Comparison of ENCODE assay signal across 8 mouse cellular contexts in the genomic region with DNA sequence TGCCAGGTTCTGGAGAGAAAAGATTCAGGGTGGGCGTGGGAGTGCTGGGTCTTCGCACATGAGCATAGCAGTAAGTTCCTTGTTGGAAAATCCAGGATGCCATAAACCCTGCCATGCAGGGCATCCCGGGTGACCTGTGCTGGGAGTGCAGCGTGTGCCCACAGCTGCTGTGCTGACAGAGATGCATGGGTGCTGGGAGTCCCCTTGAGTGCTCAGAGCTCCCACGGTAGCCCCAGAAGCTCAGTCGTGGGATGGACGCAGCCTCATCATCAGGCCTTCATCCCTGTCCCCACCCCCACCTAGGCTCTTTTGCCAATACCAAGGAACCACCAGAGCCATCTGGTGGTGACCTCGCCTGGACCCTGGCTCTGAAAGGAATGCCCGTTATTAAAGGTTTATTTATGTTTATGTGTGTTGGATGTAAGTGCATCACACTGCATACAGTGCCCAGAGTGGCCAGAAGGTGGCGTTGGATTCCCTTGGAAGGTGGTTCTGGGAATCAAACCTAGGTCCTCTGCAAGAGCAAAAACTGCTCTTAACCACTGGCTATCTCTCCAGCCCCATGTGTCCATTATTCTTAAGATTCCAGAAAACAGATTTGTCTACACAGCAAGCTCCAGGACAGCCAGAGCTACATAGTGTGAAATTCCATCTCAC. TPM values are rescaled to one million over a fixed set of nuclear protein-coding genes. Genes with fewer than 3 reads are reported as not detected.
DNase-seq lines count a peak whose midpoint lies in the region; ATAC-seq and TF ChIP-seq lines count a peak whose summit lies in the region.

No protein-coding gene starts in this region.

- H3K27me3 ChIP-seq in forebrain, postnatal 0 days (ENCODE audit: insufficient read depth, low read length): no peaks in the 10 kb centered on the region; the same call in 1 of the 2 replicates
- H3K27me3 ChIP-seq in forebrain, embryonic 13.5 days: peaks cover 24% of the 10 kb centered on the region
- no peaks in the 10 kb centered on the region for H3K27me3 ChIP-seq in liver, embryonic 14.5 days (ENCODE audit: control insufficient read depth, insufficient read depth, low read length)
- no peaks in the 10 kb centered on the region for H3K27me3 ChIP-seq in forebrain, embryonic 14.5 days (replicated peaks; ENCODE audit: control insufficient read depth, insufficient read depth, low read length)

- peak; percentile 53 for TF ChIP-seq CTCF in forebrain, postnatal 0 days (IDR thresholded peaks at IDR 0.05; ENCODE audit: low read depth)
- peak; percentile 69 for TF ChIP-seq CTCF in liver, embryonic 14.5 days (IDR thresholded peaks at IDR 0.05; ENCODE audit: low read depth)

- no peaks in the 10 kb centered on the region for H3K9me3 ChIP-seq in forebrain, postnatal 0 days (ENCODE audit: low read length)
- H3K9me3 ChIP-seq in forebrain, embryonic 13.5 days (replicated peaks): no peaks in the 10 kb centered on the region
- H3K9me3 ChIP-seq in liver, embryonic 14.5 days (ENCODE audit: control insufficient read depth, low read length): no peaks in the 10 kb centered on the region
- H3K9me3 ChIP-seq in forebrain, embryonic 14.5 days (replicated peaks; ENCODE audit: control insufficient read depth, low read length): no peaks in the 10 kb centered on the region

- no peak overlapping the region for H3K9ac ChIP-seq in forebrain, postnatal 0 days
- no peak overlapping the region for H3K9ac ChIP-seq in forebrain, embryonic 13.5 days
- no peak overlapping the region for H3K9ac ChIP-seq in liver, embryonic 14.5 days (replicated peaks)
- H3K9ac ChIP-seq in forebrain, embryonic 14.5 days (ENCODE audit: low read length): no peak overlapping the region

- H3K36me3 ChIP-seq in forebrain, postnatal 0 days (ENCODE audit: insufficient read depth): peaks cover 43% of the 10 kb centered on the region
- peaks cover 29% of the 10 kb centered on the region for H3K36me3 ChIP-seq in forebrain, embryonic 13.5 days (ENCODE audit: poor library complexity, severe bottlenecking)
- H3K36me3 ChIP-seq in liver, embryonic 14.5 days (replicated peaks; ENCODE audit: control insufficient read depth, insufficient read depth, low read depth): no peaks in the 10 kb centered on the region
- peaks cover 49% of the 10 kb centered on the region for H3K36me3 ChIP-seq in forebrain, embryonic 14.5 days (ENCODE audit: control insufficient read depth, insufficient read depth, low read length)

- no peak overlapping the region for H3K4me2 ChIP-seq in forebrain, postnatal 0 days (ENCODE audit: low read depth)
- no peak overlapping the region for H3K4me2 ChIP-seq in forebrain, embryonic 13.5 days
- H3K4me2 ChIP-seq in liver, embryonic 14.5 days (ENCODE audit: low read depth): no peak overlapping the region
- no peak overlapping the region for H3K4me2 ChIP-seq in forebrain, embryonic 14.5 days (ENCODE audit: low read length)

- no peaks in the 10 kb centered on the region; the same call in 1 of the 2 replicates for H3K4me1 ChIP-seq in forebrain, postnatal 0 days (ENCODE audit: insufficient read depth)
- peaks cover 15% of the 10 kb centered on the region for H3K4me1 ChIP-seq in forebrain, embryonic 13.5 days
- H3K4me1 ChIP-seq in liver, embryonic 14.5 days (replicated peaks; ENCODE audit: control insufficient read depth in 2 of 2, insufficient read depth in 2 of 2, low read length in 1 of 2): peaks cover 7 to 11% of the 10 kb centered on the region in 2 experiments
- no peaks in the 10 kb centered on the region; the same call in 1 of the 2 replicates for H3K4me1 ChIP-seq in forebrain, embryonic 14.5 days (ENCODE audit: control insufficient read depth, insufficient read depth, low read length)

- peak; percentile 11 for DNase-seq in forebrain, postnatal 0 days
- peak; percentile 32 for DNase-seq in CD4-positive helper T cell, adult 2 months (ENCODE audit: low read depth, low spot score)
- DNase-seq in cerebellum, postnatal 14 days: peak; percentile 72 to 81
- DNase-seq in liver, embryonic 14.5 days (ENCODE audit: low read depth in 3 of 3, low spot score in 3 of 3): no peak
- peak; percentile 62 to 64 for DNase-seq in thymus, postnatal 36 days
- DNase-seq in forebrain, embryonic 14.5 days (ENCODE audit: low spot score): no peak
- no peak for DNase-seq in layer of hippocampus, adult 9-11 months

- no peak overlapping the region for H3K27ac ChIP-seq in forebrain, postnatal 0 days (ENCODE audit: low read depth, low read length)
- H3K27ac ChIP-seq in forebrain, embryonic 13.5 days: no peak overlapping the region
- no peak overlapping the region for H3K27ac ChIP-seq in liver, embryonic 14.5 days
- H3K27ac ChIP-seq in forebrain, embryonic 14.5 days (ENCODE audit: low read depth, low read length): no peak overlapping the region

- ATAC-seq in forebrain, postnatal 0 days: no peak
- ATAC-seq in forebrain, embryonic 13.5 days: no peak
- ATAC-seq in liver, embryonic 14.5 days (ENCODE audit: insufficient read depth): no peak
- no peak for ATAC-seq in forebrain, embryonic 14.5 days

- 74% methylated on average over 10 of the region's 10 CpGs for WGBS in forebrain, postnatal 0 days
- 77% methylated on average over 10 of the region's 10 CpGs for WGBS in forebrain, embryonic 13.5 days
- WGBS in liver, embryonic 14.5 days (ENCODE audit: insufficient replicate concordance): 67% methylated on average over 10 of the region's 10 CpGs
- whole genome bisulfite sequencing in forebrain, embryonic 14.5 days: 77% methylated on average over 10 of the region's 10 CpGs

- no peak for TF ChIP-seq EP300 in liver, embryonic 14.5 days (IDR thresholded peaks at IDR 0.05; ENCODE audit: low read depth)

- H3K4me3 ChIP-seq in forebrain, postnatal 0 days (ENCODE audit: low read depth, low read length): no peak overlapping the region
- H3K4me3 ChIP-seq in forebrain, embryonic 13.5 days: no peak overlapping the region
- H3K4me3 ChIP-seq in liver, embryonic 14.5 days (ENCODE audit: insufficient read depth in 1 of 2, low read depth in 2 of 2, low read length in 2 of 2): no peak overlapping the region
- H3K4me3 ChIP-seq in forebrain, embryonic 14.5 days (ENCODE audit: low read depth, low read length): no peak overlapping the region

RNA-seq across cellular contexts. Expression of gene B3gnt8, which starts 0.7 kb away (rescaled TPM):
- total RNA-seq in forebrain, postnatal 0 days (2014; rRNA removed): 0.31 and 0.95 TPM in 2 replicates
- 1.0 and 1.3 TPM in 2 replicates for polyA plus RNA-seq in forebrain, postnatal 0 days (2015; fragmentation: Nextera tagmentation; extraction: Ambion mirVana)
- polyA plus RNA-seq in forebrain, embryonic 13.5 days (2015; fragmentation: Nextera tagmentation; extraction: Ambion mirVana): 0.67 and 0.69 TPM in 2 replicates
- 1.6 TPM in 2 replicates for polyA plus RNA-seq in liver, embryonic 14.5 days (2012; rRNA removed)
- polyA plus RNA-seq in liver, embryonic 14.5 days (2014; fragmentation: Nextera tagmentation; extraction: Ambion mirVana): 0.72 and 0.81 TPM in 2 replicates
- 0.43 and 0.58 TPM in 2 replicates for polyA plus RNA-seq in forebrain, embryonic 14.5 days (2014; fragmentation: Nextera tagmentation; extraction: Ambion mirVana)

RNA-seq across cellular contexts. Expression of gene Dmac2, which starts 6.5 kb away (rescaled TPM):
- total RNA-seq in forebrain, postnatal 0 days (2014; rRNA removed): 35.8 and 45.8 TPM in 2 replicates
- polyA plus RNA-seq in forebrain, postnatal 0 days (2015; fragmentation: Nextera tagmentation; extraction: Ambion mirVana): 35.0 and 40.6 TPM in 2 replicates
- 25.6 and 27.4 TPM in 2 replicates for polyA plus RNA-seq in forebrain, embryonic 13.5 days (2015; fragmentation: Nextera tagmentation; extraction: Ambion mirVana)
- polyA plus RNA-seq in liver, embryonic 14.5 days (2012; rRNA removed): 8.1 and 9.6 TPM in 2 replicates
- polyA plus RNA-seq in liver, embryonic 14.5 days (2014; fragmentation: Nextera tagmentation; extraction: Ambion mirVana): 6.9 and 7.4 TPM in 2 replicates
- polyA plus RNA-seq in forebrain, embryonic 14.5 days (2014; fragmentation: Nextera tagmentation; extraction: Ambion mirVana): 29.9 and 36.0 TPM in 2 replicates

RNA-seq across cellular contexts. Expression of gene Erich4, which starts 10.0 kb away (rescaled TPM):
- not detected in 2 replicates for total RNA-seq in forebrain, postnatal 0 days (2014; rRNA removed)
- not detected in 2 replicates for polyA plus RNA-seq in forebrain, postnatal 0 days (2015; fragmentation: Nextera tagmentation; extraction: Ambion mirVana)
- not detected in 2 replicates for polyA plus RNA-seq in forebrain, embryonic 13.5 days (2015; fragmentation: Nextera tagmentation; extraction: Ambion mirVana)
- 0.40 and 0.52 TPM in 2 replicates for polyA plus RNA-seq in liver, embryonic 14.5 days (2012; rRNA removed)
- polyA plus RNA-seq in liver, embryonic 14.5 days (2014; fragmentation: Nextera tagmentation; extraction: Ambion mirVana): 0.47 and 0.51 TPM in 2 replicates
- polyA plus RNA-seq in forebrain, embryonic 14.5 days (2014; fragmentation: Nextera tagmentation; extraction: Ambion mirVana): not detected in 2 replicates

RNA-seq across cellular contexts. Expression of gene Bckdha, which starts 33.1 kb away (rescaled TPM):
- total RNA-seq in forebrain, postnatal 0 days (2014; rRNA removed): 55.7 and 55.9 TPM in 2 replicates
- 57.1 and 58.3 TPM in 2 replicates for polyA plus RNA-seq in forebrain, postnatal 0 days (2015; fragmentation: Nextera tagmentation; extraction: Ambion mirVana)
- polyA plus RNA-seq in forebrain, embryonic 13.5 days (2015; fragmentation: Nextera tagmentation; extraction: Ambion mirVana): 48.1 and 49.0 TPM in 2 replicates
- 20.1 and 22.0 TPM in 2 replicates for polyA plus RNA-seq in liver, embryonic 14.5 days (2012; rRNA removed)
- polyA plus RNA-seq in liver, embryonic 14.5 days (2014; fragmentation: Nextera tagmentation; extraction: Ambion mirVana): 17.3 and 21.0 TPM in 2 replicates
- 65.1 and 69.7 TPM in 2 replicates for polyA plus RNA-seq in forebrain, embryonic 14.5 days (2014; fragmentation: Nextera tagmentation; extraction: Ambion mirVana)

RNA-seq across cellular contexts. Expression of gene Exosc5, which starts 33.2 kb away (rescaled TPM):
- total RNA-seq in forebrain, postnatal 0 days (2014; rRNA removed): 22.9 and 24.9 TPM in 2 replicates
- polyA plus RNA-seq in forebrain, postnatal 0 days (2015; fragmentation: Nextera tagmentation; extraction: Ambion mirVana): 33.9 and 35.2 TPM in 2 replicates
- 54.0 and 55.2 TPM in 2 replicates for polyA plus RNA-seq in forebrain, embryonic 13.5 days (2015; fragmentation: Nextera tagmentation; extraction: Ambion mirVana)
- 33.7 and 35.2 TPM in 2 replicates for polyA plus RNA-seq in liver, embryonic 14.5 days (2012; rRNA removed)
- 48.1 and 51.6 TPM in 2 replicates for polyA plus RNA-seq in liver, embryonic 14.5 days (2014; fragmentation: Nextera tagmentation; extraction: Ambion mirVana)
- polyA plus RNA-seq in forebrain, embryonic 14.5 days (2014; fragmentation: Nextera tagmentation; extraction: Ambion mirVana): 49.4 and 53.9 TPM in 2 replicates

Comparison
In these comparisons a context has a peak if more than half of its experiments do, and no peak if none do; other contexts are left out.
1. DNase-seq: peak in forebrain, postnatal 0 days (single experiment), CD4-positive helper T cell, adult 2 months (single experiment), cerebellum, postnatal 14 days (2 of 2) and thymus, postnatal 36 days (2 of 2); none in liver, embryonic 14.5 days (0 of 3), forebrain, embryonic 14.5 days (single experiment) and layer of hippocampus, adult 9-11 months (single experiment).